Mouse (Mus musculus): Measurements from ENCODE around the gene Col7a1. TPM values are rescaled to one million over a fixed set of nuclear protein-coding genes. Genes with fewer than 3 reads are reported as not detected.

Gene Col7a1
- polyA plus RNA-seq, 1 experiment from 2014 or later = 1.9 TPM

GRCm38 (mm10) chr9:108976483-108976882 lies 23.1 kb downstream of the Col7a1 start:
- no peak for ATAC-seq
- 88% methylated on average over 9 of the region's 9 CpGs for WGBS
- no peak overlapping the region for H3K4me3 ChIP-seq (ENCODE audit: low read depth, low read length)
- H3K36me3 ChIP-seq (ENCODE audit: control insufficient read depth, insufficient read depth) = no peaks in the 10 kb centered on the region
- no peak overlapping the region for H3K9ac ChIP-seq (ENCODE audit: low read depth, low read length)
- H3K4me1 ChIP-seq (replicated peaks; ENCODE audit: control insufficient read depth, insufficient read depth, low read length) = no peaks in the 10 kb centered on the region
- H3K27ac ChIP-seq (ENCODE audit: low read depth, low read length) = no peak overlapping the region
- H3K4me2 ChIP-seq (replicated peaks; ENCODE audit: low read depth) = no peak overlapping the region
- TF ChIP-seq CTCF (IDR thresholded peaks at IDR 0.05; ENCODE audit: low read depth) = no peak
- no peaks in the 10 kb centered on the region for H3K9me3 ChIP-seq (ENCODE audit: control insufficient read depth)
- H3K27me3 ChIP-seq (replicated peaks; ENCODE audit: control insufficient read depth, insufficient read depth, low read length) = no peaks in the 10 kb centered on the region

DNA sequence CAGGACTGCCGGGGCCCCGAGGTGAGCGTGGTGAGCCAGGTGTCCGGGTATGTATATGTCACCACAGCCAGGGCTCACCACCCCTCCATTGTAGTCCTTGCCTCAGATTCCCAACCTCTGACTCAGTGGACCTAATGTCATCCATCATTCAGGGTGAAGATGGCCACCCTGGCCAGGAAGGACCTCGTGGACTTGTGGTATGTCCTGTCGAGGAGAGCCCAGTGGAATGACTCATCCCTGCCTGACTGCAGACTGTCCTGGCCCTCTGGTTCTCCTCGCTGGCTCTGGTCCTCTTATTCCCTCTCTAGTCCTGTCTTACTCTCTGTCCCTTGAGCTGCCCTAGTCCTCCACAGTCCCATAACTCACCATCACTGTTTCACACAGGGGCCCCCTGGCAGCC lies 24.6 kb downstream of the Col7a1 start:
- ATAC-seq = no peak
- H3K27ac ChIP-seq (ENCODE audit: low read depth, low read length) = no peak overlapping the region
- no peaks in the 10 kb centered on the region for H3K27me3 ChIP-seq (replicated peaks; ENCODE audit: control insufficient read depth, insufficient read depth, low read length)
- no peak overlapping the region for H3K4me2 ChIP-seq (replicated peaks; ENCODE audit: low read depth)
- H3K9me3 ChIP-seq (ENCODE audit: control insufficient read depth) = no peaks in the 10 kb centered on the region
- no peaks in the 10 kb centered on the region for H3K36me3 ChIP-seq (ENCODE audit: control insufficient read depth, insufficient read depth)
- 65% methylated on average over 7 of the region's 7 CpGs for WGBS
- H3K9ac ChIP-seq (ENCODE audit: low read depth, low read length) = no peak overlapping the region
- H3K4me1 ChIP-seq (replicated peaks; ENCODE audit: control insufficient read depth, insufficient read depth, low read length) = no peaks in the 10 kb centered on the region
- TF ChIP-seq CTCF (IDR thresholded peaks at IDR 0.05; ENCODE audit: low read depth) = no peak
- no peak overlapping the region for H3K4me3 ChIP-seq (ENCODE audit: low read depth, low read length)

DNA sequence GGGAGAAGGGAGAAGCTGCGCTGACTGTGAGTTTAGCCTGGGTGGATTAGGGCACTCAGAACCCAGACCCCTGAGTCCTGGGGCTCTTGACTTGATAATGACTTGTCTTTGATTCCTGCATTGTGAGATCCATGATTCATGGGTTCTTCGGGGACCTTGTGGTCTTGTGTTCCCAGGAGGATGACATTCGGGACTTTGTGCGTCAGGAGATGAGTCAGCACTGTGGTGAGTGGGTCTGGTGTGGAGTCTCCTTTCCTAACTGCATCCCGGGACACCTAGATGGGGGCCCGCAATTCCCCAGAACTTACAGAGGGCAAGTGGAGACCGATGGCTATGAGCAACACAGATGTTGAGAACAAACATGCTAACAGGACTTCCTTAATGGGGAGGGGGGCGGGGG lies 29.1 kb downstream of the Col7a1 start:
- Histone ChIP-seq H3K9ac (ENCODE audit: low read depth, low read length) (no peak overlapping the region), H3K4me3 (ENCODE audit: low read depth, low read length) (no peak overlapping the region), H3K4me1 (replicated peaks; ENCODE audit: control insufficient read depth, insufficient read depth, low read length) (no peaks in the 10 kb centered on the region), H3K27me3 (replicated peaks; ENCODE audit: control insufficient read depth, insufficient read depth, low read length) (no peaks in the 10 kb centered on the region), H3K36me3 (ENCODE audit: control insufficient read depth, insufficient read depth) (no peaks in the 10 kb centered on the region), H3K9me3 (ENCODE audit: control insufficient read depth) (no peaks in the 10 kb centered on the region), H3K27ac (ENCODE audit: low read depth, low read length) (no peak overlapping the region), H3K4me2 (replicated peaks; ENCODE audit: low read depth) (no peak overlapping the region)
- ATAC-seq = no peak
- TF ChIP-seq CTCF (IDR thresholded peaks at IDR 0.05; ENCODE audit: low read depth) = no peak
- WGBS = 78% methylated on average over 8 of the region's 8 CpGs

GRCm38 (mm10) chr9:108983209-108983608 lies 29.8 kb downstream of the Col7a1 start:
- no peak for TF ChIP-seq CTCF (IDR thresholded peaks at IDR 0.05; ENCODE audit: low read depth)
- no peak for ATAC-seq
- 55% methylated on average over 9 of the region's 9 CpGs for WGBS

GRCm38 (mm10) chr9:108985710-108986109 lies 32.3 kb downstream of the Col7a1 start, which contains the start of gene Ucn2:
Gene Ucn2 (plus strand): TSS chr9:108986010.
- Histone ChIP-seq H3K4me3 (ENCODE audit: low read depth, low read length) (no peak within 1 kb of the TSS), H3K27me3 (replicated peaks; ENCODE audit: control insufficient read depth, insufficient read depth, low read length) (no peaks in the 10 kb centered on the region)
- no peak for ATAC-seq

More at GRCm38 (mm10) chr9:108983209-108983608, 29.8 kb downstream of the Col7a1 start:
- H3K9ac ChIP-seq (ENCODE audit: low read depth, low read length) = no peak overlapping the region
- H3K4me1 ChIP-seq (replicated peaks; ENCODE audit: control insufficient read depth, insufficient read depth, low read length) = peaks cover 5% of the 10 kb centered on the region; the same call in 1 of the 2 replicates
- no peaks in the 10 kb centered on the region for H3K36me3 ChIP-seq (ENCODE audit: control insufficient read depth, insufficient read depth)
- H3K9me3 ChIP-seq (ENCODE audit: control insufficient read depth) = no peaks in the 10 kb centered on the region
- no peak overlapping the region for H3K4me2 ChIP-seq (replicated peaks; ENCODE audit: low read depth)
- no peak overlapping the region for H3K27ac ChIP-seq (ENCODE audit: low read depth, low read length)
- no peak overlapping the region for H3K4me3 ChIP-seq (ENCODE audit: low read depth, low read length)
- H3K27me3 ChIP-seq (replicated peaks; ENCODE audit: control insufficient read depth, insufficient read depth, low read length) = no peaks in the 10 kb centered on the region

GRCm38 (mm10) chr9:108987704-108988350 lies 34.4 kb downstream of the Col7a1 start:
- ATAC-seq = no peak
- Histone ChIP-seq H3K4me2 (replicated peaks; ENCODE audit: low read depth) (peak overlapping the region; percentile 55), H3K36me3 (ENCODE audit: control insufficient read depth, insufficient read depth) (no peaks in the 10 kb centered on the region), H3K9ac (ENCODE audit: low read depth, low read length) (no peak overlapping the region), H3K9me3 (ENCODE audit: control insufficient read depth) (no peaks in the 10 kb centered on the region), H3K27ac (ENCODE audit: low read depth, low read length) (no peak overlapping the region), H3K27me3 (replicated peaks; ENCODE audit: control insufficient read depth, insufficient read depth, low read length) (no peaks in the 10 kb centered on the region), H3K4me3 (ENCODE audit: low read depth, low read length) (peak overlapping the region; percentile 3; the same call in 1 of the 2 replicates), H3K4me1 (replicated peaks; ENCODE audit: control insufficient read depth, insufficient read depth, low read length) (peaks cover 12% of the 10 kb centered on the region)
- TF ChIP-seq CTCF (IDR thresholded peaks at IDR 0.05; ENCODE audit: low read depth) = no peak
- WGBS = 21% methylated on average over 13 of the region's 15 CpGs

More at GRCm38 (mm10) chr9:108985710-108986109, 32.3 kb downstream of the Col7a1 start, which contains the start of gene Ucn2:
- no peak for TF ChIP-seq CTCF (IDR thresholded peaks at IDR 0.05; ENCODE audit: low read depth)
- Histone ChIP-seq H3K4me2 (replicated peaks; ENCODE audit: low read depth) (no peak within 1 kb of the TSS), H3K36me3 (ENCODE audit: control insufficient read depth, insufficient read depth) (no peaks in the 10 kb centered on the region), H3K27ac (ENCODE audit: low read depth, low read length) (no peak within 1 kb of the TSS), H3K4me1 (replicated peaks; ENCODE audit: control insufficient read depth, insufficient read depth, low read length) (peaks cover 12% of the 10 kb centered on the region), H3K9me3 (ENCODE audit: control insufficient read depth) (no peaks in the 10 kb centered on the region), H3K9ac (ENCODE audit: low read depth, low read length) (no peak within 1 kb of the TSS)
- WGBS = 82% methylated on average over 4 of the region's 4 CpGs
